Mouse (Mus musculus): ENCODE results near the gene Ppp1r1c.

The Ppp1r1c gene

GRCm38 (mm10) chr2:79707575-79707974 is at the start of gene Ppp1r1c:
Gene Ppp1r1c, plus strand, starts transcription at chr2:79707780.
- no peak for DNase-seq (ENCODE audit: low spot score)

GRCm38 (mm10) chr2:79660417-79661185 is 47.0 kb upstream of the Ppp1r1c start:
- DNase-seq (ENCODE audit: low spot score), result no peak

GRCm38 (mm10) chr2:79661486-79662104 is 46.0 kb upstream of the Ppp1r1c start:
- DNase-seq (ENCODE audit: low spot score), result no peak

- DNase-seq (ENCODE audit: low spot score), result no peak
Observed at GRCm38 (mm10) chr2:79664532-79665286, 42.9 kb upstream of the Ppp1r1c start.

GRCm38 (mm10) chr2:79665492-79665891 is 42.1 kb upstream of the Ppp1r1c start:
- DNase-seq (ENCODE audit: low spot score), result no peak

- no peak for DNase-seq (ENCODE audit: low spot score)
Observed at GRCm38 (mm10) chr2:79675266-79675665, 32.3 kb upstream of the Ppp1r1c start.

- no peak for DNase-seq (ENCODE audit: low spot score)
Observed at GRCm38 (mm10) chr2:79677663-79678257, 29.8 kb upstream of the Ppp1r1c start.

GRCm38 (mm10) chr2:79681672-79682071 is 25.9 kb upstream of the Ppp1r1c start:
- no peak for DNase-seq (ENCODE audit: low spot score)

GRCm38 (mm10) chr2:79683258-79683657 is 24.3 kb upstream of the Ppp1r1c start:
- DNase-seq (ENCODE audit: low spot score), result no peak

- DNase-seq (ENCODE audit: low spot score), result no peak
Observed at GRCm38 (mm10) chr2:79690838-79691237, 16.7 kb upstream of the Ppp1r1c start.

GRCm38 (mm10) chr2:79695190-79695589 is 12.4 kb upstream of the Ppp1r1c start:
- no peak for DNase-seq (ENCODE audit: low spot score)

GRCm38 (mm10) chr2:79695939-79696338 is 11.6 kb upstream of the Ppp1r1c start:
- no peak for DNase-seq (ENCODE audit: low spot score)

GRCm38 (mm10) chr2:79696478-79697230 is 10.9 kb upstream of the Ppp1r1c start:
- DNase-seq (ENCODE audit: low spot score), result no peak

- no peak for DNase-seq (ENCODE audit: low spot score)
Observed at GRCm38 (mm10) chr2:79698166-79698565, 9.4 kb upstream of the Ppp1r1c start.

GRCm38 (mm10) chr2:79704773-79705172 is 2.8 kb upstream of the Ppp1r1c start:
- no peak for DNase-seq (ENCODE audit: low spot score)

- no peak for DNase-seq (ENCODE audit: low spot score)
Observed at GRCm38 (mm10) chr2:79713662-79714091, 6.1 kb downstream of the Ppp1r1c start.

- DNase-seq (ENCODE audit: low spot score), result no peak
Observed at GRCm38 (mm10) chr2:79714745-79715144, 7.2 kb downstream of the Ppp1r1c start.

- DNase-seq (ENCODE audit: low spot score), result no peak
Observed at GRCm38 (mm10) chr2:79715925-79716324, 8.3 kb downstream of the Ppp1r1c start.

GRCm38 (mm10) chr2:79717846-79718245 is 10.3 kb downstream of the Ppp1r1c start:
- DNase-seq (ENCODE audit: low spot score), result no peak

- no peak for DNase-seq (ENCODE audit: low spot score)
Observed at GRCm38 (mm10) chr2:79722415-79722814, 14.8 kb downstream of the Ppp1r1c start.

- DNase-seq (ENCODE audit: low spot score), result no peak
Observed at GRCm38 (mm10) chr2:79738958-79739357, 31.4 kb downstream of the Ppp1r1c start.

GRCm38 (mm10) chr2:79741966-79742365 is 34.4 kb downstream of the Ppp1r1c start:
- no peak for DNase-seq (ENCODE audit: low spot score)
